Mouse (Mus musculus) kidney, postnatal 10 days (tissue): ENCODE measurements around the gene Tom1l2.
A peak's percentile ranks its signal among the peaks of the same experiment; 100 is the strongest.

Experiments used
- DNase-seq: peaks from one replicate; pipeline ENCODE4 v3.0.0; 2021; ENCODE audit warnings: mixed read lengths

Tom1l2 gene

GRCm38 (mm10) chr11:60352559-60353411 lies at the start of gene Tom1l2, which contains the start of gene Drc3:
TSS of gene Tom1l2 (minus strand) at chr11:60352905.
TSS of gene Drc3 (plus strand) at chr11:60353329.
- DNase-seq = peak; percentile 100

- DNase-seq = no peak
These were observed 44.5 kb upstream of the Tom1l2 start for GRCm38 (mm10) chr11:60397172-60397571.

DNA sequence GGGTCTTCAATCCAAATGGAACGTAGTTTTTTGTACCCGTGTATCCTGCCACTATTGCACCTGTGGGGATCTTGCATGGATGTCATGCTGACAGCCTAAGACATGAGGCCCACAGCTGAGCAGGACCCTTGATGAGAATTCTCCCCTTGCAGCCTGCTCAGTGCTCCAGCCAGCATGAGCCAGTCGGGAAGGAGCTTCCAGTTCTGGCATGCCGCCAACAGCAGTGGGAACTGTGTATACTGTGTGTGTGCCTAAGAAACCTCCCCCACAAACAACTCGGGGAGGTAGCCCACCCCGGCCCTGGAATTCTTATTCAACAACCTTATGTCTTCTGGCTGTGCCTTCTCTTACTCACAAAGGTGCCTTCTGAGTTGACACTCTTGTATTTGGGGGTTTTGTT lies 43.8 kb upstream of the Tom1l2 start:
- peak; percentile 60 for DNase-seq

- DNase-seq = no peak
These were observed 38.6 kb upstream of the Tom1l2 start for GRCm38 (mm10) chr11:60391346-60391745.

DNA sequence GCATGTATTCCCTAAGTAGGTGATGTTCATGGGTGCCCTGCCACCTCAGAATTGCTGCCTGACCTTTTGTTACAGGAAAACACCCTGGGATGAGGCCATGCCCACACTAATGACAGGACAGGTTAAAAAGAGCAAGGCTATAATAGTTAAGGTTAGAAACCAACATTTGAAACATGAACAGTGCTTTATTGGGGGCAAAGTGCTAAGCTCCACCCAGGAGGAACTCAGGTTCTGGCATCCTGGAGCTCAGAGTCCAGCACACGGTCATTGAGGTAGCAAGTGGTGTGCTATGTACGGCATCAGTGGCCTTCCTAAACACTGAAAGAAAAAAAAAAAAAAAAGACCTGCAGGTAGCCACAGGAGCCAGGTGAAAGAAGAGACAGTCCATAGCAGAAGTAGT lies 35.2 kb upstream of the Tom1l2 start:
- no peak for DNase-seq

DNA sequence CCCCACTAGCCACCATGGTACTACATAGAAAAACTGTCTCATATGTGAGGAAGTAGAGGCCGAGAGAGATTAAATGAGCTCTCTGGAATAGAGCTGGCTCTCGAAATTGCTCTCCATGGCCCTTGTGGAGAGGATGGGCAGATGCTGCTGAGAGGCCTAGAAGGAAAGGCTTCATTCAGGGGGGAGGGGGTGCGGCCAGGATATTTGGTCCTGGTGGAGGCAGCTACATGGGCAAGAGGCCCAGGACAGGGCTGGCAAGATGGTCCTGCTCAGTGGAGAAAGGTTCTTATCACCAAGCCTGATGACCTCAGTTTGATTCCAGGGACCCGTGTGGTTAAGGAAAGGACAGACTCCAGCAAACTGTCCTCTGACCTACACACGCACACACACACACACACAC lies 33.2 kb upstream of the Tom1l2 start:
- DNase-seq = no peak

GRCm38 (mm10) chr11:60384762-60385421 lies 32.2 kb upstream of the Tom1l2 start:
- no peak for DNase-seq

DNA sequence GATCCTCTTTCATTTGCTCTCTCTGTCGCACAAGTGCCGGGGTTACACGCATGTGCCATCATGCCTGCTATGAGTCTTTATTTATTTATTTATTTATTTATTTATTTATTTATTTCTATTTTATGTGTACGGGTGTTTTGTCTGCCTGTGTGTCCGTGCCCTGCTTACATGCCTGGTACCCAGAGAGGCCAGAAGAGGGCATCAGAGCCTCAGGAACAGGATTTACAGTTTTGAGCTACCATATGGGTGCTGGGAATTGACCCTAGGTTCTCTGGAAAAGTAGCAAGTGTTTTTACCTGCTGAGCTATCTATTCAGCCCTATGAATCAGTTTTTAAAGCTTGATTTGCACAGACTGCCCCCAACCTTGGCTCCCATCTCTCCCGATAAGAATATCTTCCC lies 30.8 kb upstream of the Tom1l2 start:
- no peak for DNase-seq

DNA sequence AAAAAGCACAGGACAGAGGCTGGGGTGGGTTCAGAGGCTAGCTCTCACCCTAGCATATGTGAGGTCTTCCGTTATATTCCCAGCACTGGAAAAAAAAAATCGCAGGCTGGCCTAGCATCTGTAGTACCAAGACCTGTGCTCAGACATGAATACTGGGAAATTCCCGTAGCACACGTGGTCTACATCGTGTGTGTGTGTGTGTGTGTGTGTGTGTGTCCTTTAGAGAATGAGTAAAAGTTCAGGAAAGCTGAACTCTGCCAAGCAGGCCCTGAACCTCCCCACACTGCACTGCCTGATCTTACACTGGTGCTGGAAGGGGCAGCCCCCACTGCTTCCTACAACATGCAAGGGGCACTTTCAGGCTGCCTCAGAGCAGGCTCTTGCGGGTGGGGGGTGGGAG lies 21.8 kb upstream of the Tom1l2 start:
- DNase-seq = no peak

GRCm38 (mm10) chr11:60370431-60370830 lies 17.7 kb upstream of the Tom1l2 start:
- DNase-seq = no peak

DNA sequence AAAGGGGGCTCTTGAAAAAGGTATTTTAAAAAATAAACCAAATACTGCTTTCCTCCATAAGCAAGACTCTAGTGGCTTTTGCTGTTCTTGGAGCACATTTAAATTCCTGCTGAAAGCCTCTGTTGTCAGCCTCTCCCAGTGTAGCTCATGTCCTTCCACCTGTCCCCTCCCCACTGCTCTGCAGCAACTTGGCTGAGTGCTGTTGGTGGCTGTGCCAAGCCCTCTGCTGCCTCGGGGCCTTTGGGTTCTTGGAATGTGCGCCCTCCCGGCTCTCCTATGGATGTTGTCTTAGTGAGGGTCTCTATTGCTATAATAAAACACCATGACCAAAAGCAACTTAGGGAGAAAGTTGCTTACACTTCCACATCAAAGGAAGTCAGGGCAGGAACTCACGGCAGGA lies 16.7 kb upstream of the Tom1l2 start:
- DNase-seq = no peak

DNA sequence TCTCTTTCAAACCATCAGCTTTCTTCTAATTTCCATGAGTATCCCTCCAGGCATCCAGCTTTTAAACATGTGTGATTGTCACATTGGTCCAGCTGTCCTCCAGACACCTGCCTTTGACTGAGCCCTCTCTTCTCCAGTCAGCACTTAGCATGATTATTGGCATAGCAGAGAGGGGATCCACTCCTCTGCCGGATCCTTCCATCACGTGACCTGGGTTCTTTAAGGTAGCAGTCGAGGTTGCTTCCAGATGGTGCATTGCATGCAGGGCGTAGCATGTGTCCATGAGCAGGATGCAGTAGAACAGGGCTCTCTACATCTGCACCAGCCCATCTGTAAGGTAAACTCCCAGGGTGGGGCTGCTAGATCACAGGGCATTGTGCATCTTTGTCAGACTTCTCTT lies 16.2 kb upstream of the Tom1l2 start:
- DNase-seq = no peak

DNA sequence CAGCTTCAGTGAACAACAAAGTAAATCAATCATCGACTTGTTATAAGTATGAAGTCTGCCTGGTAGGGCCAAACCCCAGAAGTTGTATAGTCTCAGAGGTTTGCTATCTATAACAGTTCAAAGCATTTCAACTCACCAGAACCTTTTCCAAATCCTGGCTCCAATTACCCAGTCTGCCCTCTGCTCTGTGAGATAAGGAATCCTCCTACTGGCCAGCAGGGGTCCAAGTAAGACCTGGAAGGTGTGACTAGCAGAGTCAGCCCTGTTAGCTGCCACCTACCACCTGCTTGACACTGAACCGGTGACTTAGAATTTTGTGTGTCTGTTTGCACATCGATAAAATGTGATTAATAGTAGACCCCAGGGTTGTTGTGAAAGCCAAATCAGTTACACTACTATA lies 14.6 kb upstream of the Tom1l2 start:
- no peak for DNase-seq

DNA sequence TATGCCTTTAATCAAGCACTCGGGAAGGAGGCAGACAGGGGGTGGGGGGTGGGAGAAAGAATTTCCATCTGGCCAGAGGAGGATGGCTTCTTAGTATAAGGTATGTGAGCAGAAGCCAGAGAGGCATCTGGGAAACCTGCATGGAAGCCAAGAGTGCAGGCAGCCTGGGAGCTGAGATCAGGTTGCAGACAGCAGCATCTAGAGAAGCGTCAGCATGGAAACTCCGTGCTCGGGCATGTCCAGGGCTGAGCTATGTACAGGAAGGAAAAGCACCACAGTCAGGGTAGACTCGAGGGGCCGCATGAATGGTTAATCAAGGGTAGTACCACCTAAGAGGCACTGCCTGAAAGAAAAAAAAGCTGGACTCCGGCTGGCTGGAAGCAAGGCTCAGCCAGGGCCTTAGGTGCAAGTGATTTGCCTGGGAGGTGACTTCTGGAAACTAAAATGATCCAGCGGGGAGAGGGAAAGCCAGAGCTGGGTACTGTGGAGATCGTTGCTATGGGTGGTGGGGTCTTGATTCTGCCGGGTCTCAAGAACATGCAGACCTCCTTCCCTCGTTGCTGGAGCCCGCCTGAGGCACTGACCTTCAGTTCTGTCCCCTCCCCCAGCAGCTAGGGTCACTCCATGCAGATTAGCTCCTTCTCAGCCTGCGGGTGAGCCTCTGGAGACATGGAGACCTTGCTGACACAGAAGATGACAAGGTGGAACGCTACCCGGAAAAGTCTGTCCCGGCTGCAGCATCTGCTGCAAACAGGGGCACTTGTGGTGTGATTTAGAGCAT lies 13.7 kb upstream of the Tom1l2 start:
- DNase-seq = no peak

GRCm38 (mm10) chr11:60360631-60361201 lies 8.0 kb upstream of the Tom1l2 start:
- DNase-seq = peak; percentile 32

GRCm38 (mm10) chr11:60359936-60360335 lies 7.2 kb upstream of the Tom1l2 start:
- no peak for DNase-seq

- no peak for DNase-seq
These were observed 6.4 kb upstream of the Tom1l2 start for GRCm38 (mm10) chr11:60359138-60359537.

GRCm38 (mm10) chr11:60358548-60358947 lies 5.8 kb upstream of the Tom1l2 start:
- DNase-seq = peak; percentile 32

- no peak for DNase-seq
These were observed 4.4 kb upstream of the Tom1l2 start for GRCm38 (mm10) chr11:60357116-60357515.

DNA sequence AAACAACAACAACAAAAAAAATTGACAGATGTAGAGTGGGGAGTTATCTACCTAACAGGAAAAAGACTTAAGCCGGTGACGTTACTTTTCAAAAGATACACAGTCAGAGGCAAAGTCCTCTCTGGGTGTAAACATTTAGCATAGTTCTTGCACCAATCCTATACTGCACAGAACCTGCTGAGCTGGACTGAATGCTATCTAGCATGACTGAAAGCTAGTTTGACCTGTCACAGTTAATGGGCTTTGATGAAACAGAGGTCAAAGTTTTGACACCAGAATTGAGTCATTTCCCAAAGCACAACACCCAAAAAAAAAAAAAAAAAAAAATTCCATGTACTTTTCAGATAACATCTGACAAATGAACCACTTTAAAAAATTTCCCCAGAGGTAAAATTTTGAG lies 3.2 kb upstream of the Tom1l2 start:
- no peak for DNase-seq

GRCm38 (mm10) chr11:60351925-60352371 lies 757 bp downstream of the Tom1l2 start:
- DNase-seq = peak; percentile 45

DNA sequence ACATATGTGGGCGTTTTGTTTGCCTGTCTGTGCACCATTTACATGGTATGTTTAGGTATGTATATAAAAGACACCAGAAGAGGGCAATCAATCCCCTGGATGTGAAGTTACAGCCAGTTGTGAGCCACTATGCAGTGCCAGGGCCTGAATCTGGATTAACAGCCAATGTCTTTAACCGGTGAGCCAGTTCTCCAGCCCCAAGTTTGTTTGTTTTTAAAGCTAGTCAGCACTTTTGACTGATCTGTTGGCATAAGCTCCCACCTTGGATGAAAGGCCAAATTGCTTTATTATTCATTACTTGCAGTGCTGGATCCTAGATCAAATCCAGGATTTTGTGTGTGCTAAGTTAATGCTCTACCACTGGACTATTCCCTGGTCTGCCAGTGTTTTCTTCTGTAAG lies 1.3 kb downstream of the Tom1l2 start:
- no peak for DNase-seq

DNA sequence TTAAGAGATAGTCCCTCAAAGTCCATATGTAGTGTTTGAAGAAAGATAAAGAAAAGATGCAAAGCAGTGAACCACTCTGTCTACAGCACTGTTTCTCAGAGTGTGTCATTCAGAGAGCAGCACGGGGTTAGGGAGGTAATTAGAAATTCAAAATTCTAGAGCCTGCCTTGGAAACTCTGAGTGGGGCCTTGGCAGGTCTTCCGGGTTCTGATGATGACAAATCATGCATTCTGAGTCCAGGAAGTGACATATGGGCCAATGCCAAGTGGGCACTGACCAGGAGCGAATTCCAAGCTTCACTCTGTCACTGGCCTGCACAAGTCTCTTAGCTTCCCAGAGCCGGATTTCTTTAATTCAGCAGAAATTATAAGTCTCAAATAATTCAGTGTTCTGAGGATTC lies 6.2 kb downstream of the Tom1l2 start:
- peak; percentile 79 for DNase-seq
